Mouse (Mus musculus): ENCODE measurements at regions not wholly inside any gene's neighbourhood (a gene's known extent, or its start where the extent isn't known, plus 50 kb on each side); places are given as distances from the start of the nearest gene placed in this dataset.

- Histone ChIP-seq H3K9ac (ENCODE audit: low read length) (no peak overlapping the region), H3K27me3 (ENCODE audit: control insufficient read depth, insufficient read depth, low read length) (no peaks in the 10 kb centered on the region), H3K27ac (replicated peaks) (no peak overlapping the region), H3K4me3 (ENCODE audit: low read depth, low read length) (no peak overlapping the region), H3K4me1 (replicated peaks; ENCODE audit: control insufficient read depth, insufficient read depth) (no peaks in the 10 kb centered on the region), H3K36me3 (ENCODE audit: control insufficient read depth, insufficient read depth, low read length) (no peaks in the 10 kb centered on the region), H3K9me3 (ENCODE audit: control insufficient read depth, low read length) (no peaks in the 10 kb centered on the region), H3K4me2 (replicated peaks; ENCODE audit: low read depth) (no peak overlapping the region)
- no peak for TF ChIP-seq CTCF (IDR thresholded peaks at IDR 0.05; ENCODE audit: low read depth)
- TF ChIP-seq EP300 (optimal IDR thresholded peaks at IDR 0.05): no peak
- no peak for DNase-seq (ENCODE audit: low spot score)
- 62% methylated on average over 2 of the region's 2 CpGs for WGBS
- no peak for ATAC-seq (ENCODE audit: low FRiP score, low TSS enrichment)
Observed at GRCm38 (mm10) chr4:75394264-75394663, 116.2 kb upstream of the Dmac1 start.

GRCm38 (mm10) chr4:75386271-75386938 lies 108.3 kb upstream of the Dmac1 start:
- DNase-seq (ENCODE audit: low spot score) (no peak), ATAC-seq (ENCODE audit: low FRiP score, low TSS enrichment) (no peak)
- 58% methylated on average over 3 of the region's 3 CpGs for WGBS

GRCm38 (mm10) chr4:75359496-75359895 lies 81.4 kb upstream of the Dmac1 start:
- no peaks in the 10 kb centered on the region for H3K9me3 ChIP-seq (ENCODE audit: control insufficient read depth, low read length)
- H3K36me3 ChIP-seq (ENCODE audit: control insufficient read depth, insufficient read depth, low read length): no peaks in the 10 kb centered on the region
- ATAC-seq (ENCODE audit: low FRiP score, low TSS enrichment) (no peak), DNase-seq (ENCODE audit: low spot score) (no peak)
- no peak overlapping the region for H3K27ac ChIP-seq (replicated peaks)
- H3K4me2 ChIP-seq (replicated peaks; ENCODE audit: low read depth): no peak overlapping the region
- no peaks in the 10 kb centered on the region for H3K27me3 ChIP-seq (ENCODE audit: control insufficient read depth, insufficient read depth, low read length)
- TF ChIP-seq CTCF (IDR thresholded peaks at IDR 0.05; ENCODE audit: low read depth) (no peak), EP300 (optimal IDR thresholded peaks at IDR 0.05) (no peak)
- 56% methylated on average over 2 of the region's 2 CpGs for WGBS
- no peaks in the 10 kb centered on the region for H3K4me1 ChIP-seq (replicated peaks; ENCODE audit: control insufficient read depth, insufficient read depth)
- H3K9ac ChIP-seq (ENCODE audit: low read length): no peak overlapping the region
- no peak overlapping the region for H3K4me3 ChIP-seq (ENCODE audit: low read depth, low read length)

More at GRCm38 (mm10) chr4:75386271-75386938, 108.3 kb upstream of the Dmac1 start:
- H3K4me2 ChIP-seq (replicated peaks; ENCODE audit: low read depth): no peak overlapping the region
- no peak overlapping the region for H3K27ac ChIP-seq (replicated peaks)
- no peaks in the 10 kb centered on the region for H3K27me3 ChIP-seq (ENCODE audit: control insufficient read depth, insufficient read depth, low read length)
- TF ChIP-seq CTCF (IDR thresholded peaks at IDR 0.05; ENCODE audit: low read depth): no peak
- no peak for TF ChIP-seq EP300 (optimal IDR thresholded peaks at IDR 0.05)
- H3K9ac ChIP-seq (ENCODE audit: low read length): no peak overlapping the region
- no peaks in the 10 kb centered on the region for H3K9me3 ChIP-seq (ENCODE audit: control insufficient read depth, low read length)
- no peak overlapping the region for H3K4me3 ChIP-seq (ENCODE audit: low read depth, low read length)
- no peaks in the 10 kb centered on the region for H3K36me3 ChIP-seq (ENCODE audit: control insufficient read depth, insufficient read depth, low read length)
- H3K4me1 ChIP-seq (replicated peaks; ENCODE audit: control insufficient read depth, insufficient read depth): no peaks in the 10 kb centered on the region

- Histone ChIP-seq H3K9ac (ENCODE audit: low read length) (no peak overlapping the region), H3K27ac (replicated peaks) (no peak overlapping the region), H3K4me3 (ENCODE audit: low read depth, low read length) (no peak overlapping the region), H3K9me3 (ENCODE audit: control insufficient read depth, low read length) (no peaks in the 10 kb centered on the region), H3K36me3 (ENCODE audit: control insufficient read depth, insufficient read depth, low read length) (no peaks in the 10 kb centered on the region), H3K4me2 (replicated peaks; ENCODE audit: low read depth) (no peak overlapping the region), H3K4me1 (replicated peaks; ENCODE audit: control insufficient read depth, insufficient read depth) (no peaks in the 10 kb centered on the region), H3K27me3 (ENCODE audit: control insufficient read depth, insufficient read depth, low read length) (no peaks in the 10 kb centered on the region)
- TF ChIP-seq EP300 (optimal IDR thresholded peaks at IDR 0.05) (no peak), CTCF (IDR thresholded peaks at IDR 0.05; ENCODE audit: low read depth) (no peak)
- no peak for DNase-seq (ENCODE audit: low spot score)
- WGBS: 94% methylated on average over 5 of the region's 9 CpGs
- ATAC-seq (ENCODE audit: low FRiP score, low TSS enrichment): no peak
Observed at GRCm38 (mm10) chr4:75355621-75356020, 77.5 kb upstream of the Dmac1 start.

GRCm38 (mm10) chr4:75334496-75334895 lies 56.4 kb upstream of the Dmac1 start:
- 77% methylated on average over 2 of the region's 2 CpGs for WGBS
- H3K4me1 ChIP-seq (replicated peaks; ENCODE audit: control insufficient read depth, insufficient read depth): no peaks in the 10 kb centered on the region

GRCm38 (mm10) chr4:75332791-75333190 lies 54.7 kb upstream of the Dmac1 start:
- no peak for TF ChIP-seq EP300 (optimal IDR thresholded peaks at IDR 0.05)
- no peak for TF ChIP-seq CTCF (IDR thresholded peaks at IDR 0.05; ENCODE audit: low read depth)
- Histone ChIP-seq H3K36me3 (ENCODE audit: control insufficient read depth, insufficient read depth, low read length) (no peaks in the 10 kb centered on the region), H3K4me1 (replicated peaks; ENCODE audit: control insufficient read depth, insufficient read depth) (no peaks in the 10 kb centered on the region), H3K4me2 (replicated peaks; ENCODE audit: low read depth) (no peak overlapping the region), H3K9me3 (ENCODE audit: control insufficient read depth, low read length) (no peaks in the 10 kb centered on the region), H3K9ac (ENCODE audit: low read length) (no peak overlapping the region), H3K27ac (replicated peaks) (no peak overlapping the region), H3K4me3 (ENCODE audit: low read depth, low read length) (no peak overlapping the region), H3K27me3 (ENCODE audit: control insufficient read depth, insufficient read depth, low read length) (no peaks in the 10 kb centered on the region)
- 85% methylated on average over 5 of the region's 5 CpGs for WGBS
- ATAC-seq (ENCODE audit: low FRiP score, low TSS enrichment) (no peak), DNase-seq (ENCODE audit: low spot score) (no peak)

More at GRCm38 (mm10) chr4:75334496-75334895, 56.4 kb upstream of the Dmac1 start:
- no peak overlapping the region for H3K9ac ChIP-seq (ENCODE audit: low read length)
- no peaks in the 10 kb centered on the region for H3K9me3 ChIP-seq (ENCODE audit: control insufficient read depth, low read length)
- ATAC-seq (ENCODE audit: low FRiP score, low TSS enrichment): no peak
- no peak for DNase-seq (ENCODE audit: low spot score)
- TF ChIP-seq CTCF (IDR thresholded peaks at IDR 0.05; ENCODE audit: low read depth) (no peak), EP300 (optimal IDR thresholded peaks at IDR 0.05) (no peak)
- H3K4me3 ChIP-seq (ENCODE audit: low read depth, low read length): no peak overlapping the region
- H3K27me3 ChIP-seq (ENCODE audit: control insufficient read depth, insufficient read depth, low read length): no peaks in the 10 kb centered on the region
- no peak overlapping the region for H3K27ac ChIP-seq (replicated peaks)
- H3K36me3 ChIP-seq (ENCODE audit: control insufficient read depth, insufficient read depth, low read length): no peaks in the 10 kb centered on the region
- H3K4me2 ChIP-seq (replicated peaks; ENCODE audit: low read depth): no peak overlapping the region

Data from stomach, postnatal 0 days (tissue).